Mouse (Mus musculus) CH12.LX (cell line): ENCODE data around the gene Ccdc85b. TPM values are rescaled to one million over a fixed set of nuclear protein-coding genes. Genes with fewer than 3 reads are reported as not detected.

ENCODE experiments used
- DNase-seq: peaks from one replicate; pipeline ENCODE4 v3.0.0-alpha.2; 2013; ENCODE audit errors: extremely low read depth
- H3K27ac ChIP-seq: 2 replicates; pipeline ENCODE4 v1.5.1; 2012; ENCODE audit warnings: low read depth, mild to moderate bottlenecking, control low read depth, moderate library complexity; ENCODE audit not compliant: insufficient read depth
- H3K27me3 ChIP-seq: replicated peaks from 2 replicates; pipeline ENCODE3; 2012; ENCODE audit warnings: inconsistent platforms
- H3K36me3 ChIP-seq, 2 experiments: replicated peaks in 1 of 2; 2 replicates each; pipeline versions ENCODE3 to v1.6.1; 2012; ENCODE audit warnings: inconsistent platforms in 1 of 2, low read length in 1 of 2, mild to moderate bottlenecking in 1 of 2, mixed read lengths in 1 of 2, moderate library complexity in 1 of 2; ENCODE audit not compliant: control insufficient read depth in 1 of 2, insufficient read depth in 1 of 2
- H3K4me1 ChIP-seq, 2 experiments: 2 replicates each; pipeline ENCODE4 v1.6.1; 2012; ENCODE audit warnings: inconsistent platforms in 1 of 2, moderate library complexity in 1 of 2; ENCODE audit not compliant: insufficient read depth in 2 of 2, control insufficient read depth in 1 of 2
- H3K4me2 ChIP-seq: 2 replicates; pipeline ENCODE4 v1.6.1; 2012; ENCODE audit warnings: low read depth, mild to moderate bottlenecking, control low read depth; ENCODE audit not compliant: poor library complexity, insufficient read depth, severe bottlenecking
- H3K4me3 ChIP-seq, 3 experiments: fragments of 150-350 bp in 1 of 3; sonication (generic) in 1 of 3; replicated peaks in 1 of 3; 2 replicates each; pipeline versions ENCODE3 to v1.5.1; 2011 to 2012; ENCODE audit warnings: low read depth in 2 of 3, low read length in 2 of 3, mild to moderate bottlenecking in 2 of 3, moderate library complexity in 2 of 3, control low read depth in 1 of 3, improper control_type of control experiment in 1 of 3, inconsistent platforms in 1 of 3, mixed read lengths in 1 of 3; ENCODE audit not compliant: poor library complexity in 1 of 3
- H3K79me2 ChIP-seq: replicated peaks from 2 replicates; pipeline ENCODE4 v1.6.1; 2012; ENCODE audit warnings: mild to moderate bottlenecking, moderate library complexity; ENCODE audit not compliant: control insufficient read depth, poor library complexity, insufficient read depth, severe bottlenecking; ENCODE audit errors: extremely low read depth
- H3K9ac ChIP-seq: 2 replicates; pipeline ENCODE4 v1.6.1; 2012; ENCODE audit warnings: low read depth, mild to moderate bottlenecking, control low read depth, moderate library complexity; ENCODE audit not compliant: insufficient read depth
- H3K9me3 ChIP-seq: replicated peaks from 2 replicates; pipeline ENCODE3; 2012; ENCODE audit warnings: low read length, inconsistent platforms, mixed read lengths
- CTCF ChIP-seq, 2 experiments: IDR thresholded peaks in 1 of 2; conservative IDR thresholded peaks in 1 of 2; 2 replicates each; pipeline ENCODE4 v1.5.1; 2011 to 2012; ENCODE audit warnings: low read depth in 2 of 2, low read length in 2 of 2, improper control_type of control experiment in 1 of 2, inconsistent platforms in 1 of 2, mild to moderate bottlenecking in 1 of 2, moderate library complexity in 1 of 2
- E2F4 ChIP-seq: IDR thresholded peaks from 2 replicates; pipeline ENCODE4 v1.6.1; 2011; ENCODE audit warnings: low read depth, low read length, improper control_type of control experiment; ENCODE audit not compliant: insufficient replicate concordance
- ELF1 ChIP-seq: IDR thresholded peaks from 2 replicates; pipeline ENCODE4 v1.6.1; 2014; ENCODE audit warnings: low read depth, mild to moderate bottlenecking, inconsistent platforms, low read length, improper control_type of control experiment
- EP300 ChIP-seq: IDR thresholded peaks from 2 replicates; pipeline ENCODE4 v1.6.1; 2011; ENCODE audit warnings: low read length, improper control_type of control experiment
- ETS1 ChIP-seq: conservative IDR thresholded peaks from 2 replicates; pipeline ENCODE4 v1.6.1; 2012; ENCODE audit warnings: low read depth, mild to moderate bottlenecking, inconsistent platforms, low read length, improper control_type of control experiment, moderate library complexity
- GABPA ChIP-seq: IDR thresholded peaks from 2 replicates; pipeline ENCODE4 v1.6.1; 2012; ENCODE audit warnings: low read depth, low read length, improper control_type of control experiment, inconsistent platforms; ENCODE audit not compliant: insufficient replicate concordance
- IRF4 ChIP-seq: IDR thresholded peaks from 2 replicates; pipeline ENCODE4 v1.6.1; 2014; ENCODE audit warnings: low read depth, mild to moderate bottlenecking, inconsistent platforms, low read length, improper control_type of control experiment
- JUN ChIP-seq: IDR thresholded peaks from 2 replicates; pipeline ENCODE4 v1.6.1; 2011; ENCODE audit warnings: low read depth, mild to moderate bottlenecking, low read length, improper control_type of control experiment, moderate library complexity; ENCODE audit not compliant: insufficient read depth
- JUND ChIP-seq: conservative IDR thresholded peaks from 2 replicates; pipeline ENCODE4 v1.6.1; 2011; ENCODE audit warnings: low read depth, low read length, improper control_type of control experiment
- KAT2A ChIP-seq: IDR thresholded peaks from 2 replicates; pipeline ENCODE4 v1.6.1; 2012; ENCODE audit warnings: low read length, improper control_type of control experiment, inconsistent platforms; ENCODE audit not compliant: insufficient replicate concordance
- MAFK ChIP-seq: IDR thresholded peaks from 2 replicates; pipeline ENCODE4 v1.6.1; 2011; ENCODE audit warnings: low read length, improper control_type of control experiment; ENCODE audit not compliant: insufficient replicate concordance
- MAX ChIP-seq: IDR thresholded peaks from 2 replicates; pipeline ENCODE4 v1.6.1; 2011; ENCODE audit warnings: low read length, improper control_type of control experiment
- MAZ ChIP-seq: IDR thresholded peaks from 2 replicates; pipeline ENCODE4 v1.6.1; 2012; ENCODE audit warnings: low read depth, mild to moderate bottlenecking, inconsistent platforms, low read length, improper control_type of control experiment, moderate library complexity
- MEF2A ChIP-seq: IDR thresholded peaks from 2 replicates; pipeline ENCODE4 v1.6.1; 2014; ENCODE audit warnings: low read depth, mild to moderate bottlenecking, inconsistent platforms, low read length, improper control_type of control experiment, borderline replicate concordance
- MXI1 ChIP-seq: IDR thresholded peaks from 2 replicates; pipeline ENCODE4 v1.6.1; 2011; ENCODE audit warnings: mild to moderate bottlenecking, low read depth, low read length, improper control_type of control experiment
- MYC ChIP-seq: IDR thresholded peaks from 2 replicates; pipeline ENCODE4 v1.6.1; 2011; ENCODE audit warnings: low read depth, mild to moderate bottlenecking, improper control_type of control experiment, low read length
- NELFE ChIP-seq: IDR thresholded peaks from 2 replicates; pipeline ENCODE4 v1.6.1; 2011; ENCODE audit warnings: low read depth, low read length, improper control_type of control experiment
- POLR2A ChIP-seq: IDR thresholded peaks from 2 replicates; pipeline ENCODE4 v1.6.1; 2011; ENCODE audit warnings: low read depth, mild to moderate bottlenecking, improper control_type of control experiment, low read length
- POLR2AphosphoS2 ChIP-seq: IDR thresholded peaks from 2 replicates; pipeline ENCODE4 v1.6.1; 2011; ENCODE audit warnings: low read depth, low read length, improper control_type of control experiment
- RAD21 ChIP-seq: IDR thresholded peaks from 2 replicates; pipeline ENCODE4 v1.6.1; 2011; ENCODE audit warnings: low read depth, mild to moderate bottlenecking, low read length, improper control_type of control experiment, moderate library complexity
- RCOR1 ChIP-seq: conservative IDR thresholded peaks from 2 replicates; pipeline ENCODE4 v1.6.1; 2012; ENCODE audit warnings: low read depth, mild to moderate bottlenecking, inconsistent platforms, low read length, improper control_type of control experiment
- SIN3A ChIP-seq: IDR thresholded peaks from 2 replicates; pipeline ENCODE4 v1.6.1; 2012; ENCODE audit warnings: low read length, improper control_type of control experiment, inconsistent platforms
- SMC3 ChIP-seq: IDR thresholded peaks from 2 replicates; pipeline ENCODE4 v1.6.1; 2011; ENCODE audit warnings: low read depth, low read length, improper control_type of control experiment
- TBP ChIP-seq: conservative IDR thresholded peaks from 2 replicates; pipeline ENCODE4 v1.6.1; 2011; ENCODE audit warnings: low read depth, low read length, improper control_type of control experiment
- TCF12 ChIP-seq: IDR thresholded peaks from 2 replicates; pipeline ENCODE4 v1.6.1; 2014; ENCODE audit warnings: low read depth, mild to moderate bottlenecking, inconsistent platforms, low read length, improper control_type of control experiment
- UBTF ChIP-seq: IDR thresholded peaks from 2 replicates; pipeline ENCODE4 v1.6.1; 2012; ENCODE audit warnings: low read depth, mild to moderate bottlenecking, inconsistent platforms, low read length, improper control_type of control experiment, moderate library complexity
- USF1 ChIP-seq: IDR thresholded peaks from 2 replicates; pipeline ENCODE4 v1.6.1; 2014; ENCODE audit warnings: low read depth, mild to moderate bottlenecking, inconsistent platforms, low read length, improper control_type of control experiment
- ZC3H11A ChIP-seq: IDR thresholded peaks from 2 replicates; pipeline ENCODE4 v1.6.1; 2012; ENCODE audit warnings: low read depth, mild to moderate bottlenecking, inconsistent platforms, low read length, improper control_type of control experiment
- ZKSCAN1 ChIP-seq: IDR thresholded peaks from 2 replicates; pipeline ENCODE4 v1.6.1; 2012; ENCODE audit warnings: low read depth, inconsistent platforms, low read length, improper control_type of control experiment, borderline replicate concordance
- ZMIZ1 ChIP-seq: IDR thresholded peaks from 2 replicates; pipeline ENCODE4 v1.6.1; 2012; ENCODE audit warnings: low read depth, mild to moderate bottlenecking, inconsistent platforms, low read length, improper control_type of control experiment
- ZNF384 ChIP-seq: IDR thresholded peaks from 2 replicates; pipeline ENCODE4 v1.6.1; 2012; ENCODE audit warnings: low read depth, low read length, improper control_type of control experiment, inconsistent platforms
- dilution Hi-C: fragments of 300-500 bp; cut with MboI; formaldehyde crosslinking; loops from 2 replicates; pipeline ENCODE4 v1.14.3; 2020; ENCODE audit warnings: low sequenced_read_pairs; ENCODE audit not compliant: extremely low pct_unique_long_range_greater_than_20kb, extremely low pct_ligation_motif_present
- in situ Hi-C: fragments of 300-500 bp; cut with MboI; formaldehyde crosslinking; loops from 3 replicates; pipeline ENCODE4 v1.14.3; 2019; ENCODE audit warnings: low sequenced_read_pairs, low pct_ligation_motif_present, low pct_unique_long_range_greater_than_20kb, mixed read lengths
- polyA plus RNA-seq: library from polyadenylated mRNA; unstranded; fragments of >175 nt; gene quantifications from 2 replicates; pipeline ENCODE4 v1.2.1, GENCODE M21; 2012; ENCODE audit warnings: low read depth; ENCODE audit not compliant: insufficient read length
- total RNA-seq, 2 experiments: library from RNA; depleted of rRNA; stranded (reverse); fragments of 300-350 nt in 1 of 2; fragments of >200 nt in 1 of 2; gene quantifications; 2 replicates each; pipeline ENCODE4 v1.2.3; 2012 to 2014

Ccdc85b gene
- total and polyA plus RNA-seq, 3 experiments: 2.1 to 4.2 (median 4.1) TPM

DNA sequence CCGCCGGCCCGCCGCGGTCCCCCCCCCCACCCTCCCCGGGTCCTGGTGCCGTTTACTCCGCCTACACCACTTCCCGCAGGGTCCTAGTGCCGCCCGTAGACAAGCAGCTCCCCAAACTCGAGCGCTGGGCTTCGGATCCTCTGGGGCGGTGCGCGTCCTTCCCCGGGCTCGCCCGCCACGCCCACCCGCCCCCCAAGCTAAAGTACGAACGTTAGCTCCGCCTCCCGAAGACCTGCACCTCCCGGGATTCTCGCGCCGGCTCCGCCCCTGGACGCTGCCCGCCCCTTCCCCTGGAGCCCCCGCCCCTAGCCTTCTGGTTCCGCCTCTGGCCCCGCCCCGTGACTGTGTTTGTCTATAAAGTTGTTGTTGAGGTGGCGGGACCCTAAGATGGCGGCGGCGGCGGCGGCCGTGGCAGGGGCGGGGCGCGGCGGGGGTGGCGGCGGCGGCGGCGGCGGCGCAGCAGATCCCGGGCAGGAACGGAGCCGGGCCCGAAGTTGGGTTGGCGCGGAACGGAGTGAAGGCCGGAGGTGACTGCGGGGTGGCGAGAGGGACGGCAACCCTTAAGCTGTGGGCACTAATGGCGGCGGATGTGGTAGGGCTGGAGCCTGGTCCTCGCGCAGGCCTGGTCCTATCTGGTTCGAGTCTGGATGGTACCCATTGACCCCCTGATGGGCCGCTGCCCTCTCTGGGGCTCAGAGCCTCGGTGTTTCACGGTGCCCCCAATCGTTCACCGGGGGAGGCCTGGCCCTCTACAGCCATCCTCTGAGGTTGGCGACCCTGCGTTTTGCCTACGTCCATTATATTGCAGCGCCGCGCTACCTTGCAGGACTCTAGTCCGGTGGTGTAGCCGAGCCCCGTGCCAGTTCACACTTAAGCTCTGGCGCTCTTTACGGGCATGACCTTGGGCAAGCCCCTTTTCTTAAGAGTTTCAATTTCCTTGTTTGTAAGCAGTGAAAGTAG, 32.6 kb downstream of the Ccdc85b start, which contains the start of the genes Drap1 and AI837181 (continued):
- TF ChIP-seq RAD21 (no peak), JUN (no peak), MAX (no peak), POLR2AphosphoS2 (no peak), ZNF384 (no peak), JUND (no peak), ZMIZ1 (peak; percentile 10; the same call in 1 of the 2 replicates), KAT2A (0 out of 2 replicates have a peak, but pooled peaks have one; percentile 8), ETS1 (no peak), TCF12 (peak; percentile 45; the same call in 1 of the 2 replicates), CTCF (conservative IDR thresholded peaks at IDR 0.05 in 1 of 2, IDR thresholded peaks at IDR 0.05 in 1 of 2; ENCODE audit: low read depth in 2 of 2, low read length in 2 of 2) (no peak)

DNA sequence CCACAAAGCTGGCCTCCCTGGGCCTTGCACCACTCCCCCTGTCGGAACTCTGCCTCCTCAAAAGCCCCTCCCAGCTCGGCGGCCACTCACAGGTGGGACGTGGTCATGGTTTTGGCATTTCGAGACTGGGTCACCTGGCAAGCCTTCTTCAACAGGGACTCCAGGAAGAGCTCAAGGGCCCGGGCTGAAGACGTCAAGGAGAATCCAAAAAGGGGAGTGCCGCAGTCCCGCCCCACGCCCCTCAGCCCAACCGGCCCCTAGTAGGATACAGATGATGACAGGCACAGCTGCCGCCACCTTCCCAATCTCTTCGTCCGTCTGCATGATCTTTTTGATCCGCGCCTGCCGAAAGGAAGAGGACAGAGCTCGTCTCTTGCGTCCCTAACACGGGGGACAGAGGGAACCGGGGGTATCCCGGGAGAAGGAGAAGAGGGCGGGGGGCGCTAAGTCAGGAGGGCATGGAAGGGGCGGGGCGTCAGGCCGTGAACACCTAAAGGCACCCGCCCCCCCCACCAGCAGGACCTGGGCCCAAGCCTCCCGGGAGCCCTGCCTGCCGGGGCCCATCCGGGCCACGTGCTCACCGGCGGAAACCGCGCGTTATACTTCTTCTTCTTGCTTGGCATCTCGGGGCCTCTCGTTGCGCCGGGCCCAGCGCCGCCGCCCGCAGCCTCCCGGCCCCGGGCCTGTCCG, 33.5 kb downstream of the Ccdc85b start:
- Histone ChIP-seq H3K9ac (peak overlapping the region; percentile 94), H3K36me3 (peaks cover 35 to 61% of the 10 kb centered on the region in 2 experiments), H3K4me2 (peak overlapping the region; percentile 52), H3K9me3 (no peaks in the 10 kb centered on the region), H3K27ac (peak overlapping the region; percentile 21; the same call in 1 of the 2 replicates), H3K79me2 (no peaks in the 10 kb centered on the region; the same call in 1 of the 2 replicates), H3K4me3 (peak overlapping the region; percentile 62 to 76 (median 67)), H3K4me1 (peaks cover 16 to 32% of the 10 kb centered on the region in 2 experiments), H3K27me3 (no peaks in the 10 kb centered on the region)
- peak; percentile 62 for DNase-seq
- in situ Hi-C loops (no loop called here), dilution Hi-C loops (no loop called here)
- no peak for TF ChIP-seq NELFE
- TF ChIP-seq MYC: 0 out of 2 replicates have a peak, but pooled peaks have one; percentile 22
- TF ChIP-seq MXI1: peak; percentile 78; the same call in 1 of the 2 replicates
- TF ChIP-seq RCOR1: no peak
- TF ChIP-seq GABPA: no peak
- no peak for TF ChIP-seq ZMIZ1
- no peak for TF ChIP-seq MAFK
- TF ChIP-seq KAT2A: no peak
- no peak for TF ChIP-seq ETS1
- TF ChIP-seq E2F4: no peak
- TF ChIP-seq USF1: peak; percentile 23; the same call in 1 of the 2 replicates
- no peak for TF ChIP-seq IRF4
- TF ChIP-seq POLR2AphosphoS2: no peak
- no peak for TF ChIP-seq SMC3
- no peak for TF ChIP-seq JUND
- TF ChIP-seq EP300: no peak
- no peak for TF ChIP-seq POLR2A
- TF ChIP-seq SIN3A: peak; percentile 47; the same call in 1 of the 2 replicates
- peak; percentile 13; the same call in 1 of the 2 replicates for TF ChIP-seq MAZ
- TF ChIP-seq TBP: no peak
- no peak for TF ChIP-seq ELF1
- TF ChIP-seq UBTF: no peak
- TF ChIP-seq ZKSCAN1: no peak
- TF ChIP-seq MEF2A: 0 out of 2 replicates have a peak, but pooled peaks have one; percentile 18
- peak; percentile 73; the same call in 1 of the 2 replicates for TF ChIP-seq MAX
- TF ChIP-seq ZC3H11A: no peak
- TF ChIP-seq CTCF (conservative IDR thresholded peaks at IDR 0.05 in 1 of 2, IDR thresholded peaks at IDR 0.05 in 1 of 2; ENCODE audit: low read depth in 2 of 2, low read length in 2 of 2): no peak
